Mouse (Mus musculus) intestine, embryonic 15.5 days (tissue): ENCODE results near the gene Tgfbr1. TPM values are rescaled to one million over a fixed set of nuclear protein-coding genes. Genes with fewer than 3 reads are reported as not detected.

Experiments used
- polyA plus RNA-seq: library from polyadenylated mRNA; unstranded; fragments of >200 nt; fragmentation: Nextera tagmentation; extraction: Ambion mirVana; gene quantifications from 2 replicates; pipeline ENCODE4 v1.2.1, GENCODE M21; 2015

Tgfbr1 gene
- polyA plus RNA-seq, 1 experiment from 2014 or later = 28.0 TPM

Other genes with a start within 250 kb of the Tgfbr1 start
- gene Col15a1, start 145.1 kb upstream of the Tgfbr1 start, polyA plus RNA-seq = 15.5 and 16.0 TPM in 2 replicates
- gene Alg2, start 121.1 kb downstream of the Tgfbr1 start, polyA plus RNA-seq = 54.3 and 56.0 TPM in 2 replicates
- gene Sec61b, start 121.4 kb downstream of the Tgfbr1 start, polyA plus RNA-seq = 430 and 467 TPM in 2 replicates